Comparison of ENCODE assay signal across 17 mouse cellular contexts in genomic region chr2:59979488-59980220, GRCm38 (mm10).
DNase-seq lines count a peak whose midpoint lies in the region; ATAC-seq lines count a peak whose summit lies in the region.
"Had no signal": no experiment of that assay in that cellular context is flagged by ENCODE, and none has a peak within 500 bp of the region (broad histone marks: within the 10 kb centered on the region; RNA-seq: fewer than 3 reads in every experiment).

No protein-coding gene starts in this region.

- H3K4me2 ChIP-seq in intestine, embryonic 14.5 days (ENCODE audit: low read length), result no peak overlapping the region
- no peak overlapping the region for H3K4me2 ChIP-seq in intestine, embryonic 15.5 days (replicated peaks)
- no peak overlapping the region for H3K4me2 ChIP-seq in midbrain, embryonic 14.5 days (ENCODE audit: low read length)
- H3K4me2 ChIP-seq: kidney, embryonic 15.5 days; limb, embryonic 12.5 days; neural tube, embryonic 13.5 days had no signal

- ATAC-seq in intestine, embryonic 14.5 days (replicated peaks; ENCODE audit: low FRiP score, low TSS enrichment, low read depth), result no peak
- ATAC-seq in intestine, embryonic 15.5 days, result no peak
- no peak for ATAC-seq in midbrain, embryonic 14.5 days (ENCODE audit: low FRiP score, low TSS enrichment)
- ATAC-seq: forebrain, embryonic 16.5 days; midbrain, embryonic 16.5 days had no signal

- no peak overlapping the region for H3K9ac ChIP-seq in intestine, embryonic 14.5 days (ENCODE audit: low read length)
- H3K9ac ChIP-seq in intestine, embryonic 15.5 days, result no peak overlapping the region
- no peak overlapping the region for H3K9ac ChIP-seq in midbrain, embryonic 14.5 days (replicated peaks; ENCODE audit: low read length)
- H3K9ac ChIP-seq: kidney, embryonic 15.5 days; limb, embryonic 12.5 days; neural tube, embryonic 13.5 days had no signal

- peaks cover 9% of the 10 kb centered on the region; the same call in 1 of the 2 replicates for H3K4me1 ChIP-seq in intestine, embryonic 14.5 days (replicated peaks; ENCODE audit: control insufficient read depth, insufficient read depth, low read length)
- H3K4me1 ChIP-seq in intestine, embryonic 15.5 days (replicated peaks), result no peaks in the 10 kb centered on the region
- H3K4me1 ChIP-seq in midbrain, embryonic 14.5 days (ENCODE audit: control insufficient read depth, insufficient read depth, low read length), result no peaks in the 10 kb centered on the region
- H3K4me1 ChIP-seq: neural tube, embryonic 13.5 days had no signal

- H3K27ac ChIP-seq in intestine, embryonic 14.5 days (ENCODE audit: low read depth), result no peak overlapping the region
- H3K27ac ChIP-seq in intestine, embryonic 15.5 days, result no peak overlapping the region
- no peak overlapping the region for H3K27ac ChIP-seq in midbrain, embryonic 14.5 days (replicated peaks; ENCODE audit: low read depth, low read length)
- H3K27ac ChIP-seq: kidney, embryonic 15.5 days; limb, embryonic 12.5 days; neural tube, embryonic 13.5 days had no signal

- peaks cover 28% of the 10 kb centered on the region for H3K36me3 ChIP-seq in intestine, embryonic 14.5 days (ENCODE audit: control insufficient read depth, insufficient read depth, low read length)
- H3K36me3 ChIP-seq in intestine, embryonic 15.5 days, result 0 out of 2 replicates have a peak, but pooled peaks cover 2% of the 10 kb centered on the region
- peaks cover 17% of the 10 kb centered on the region for H3K36me3 ChIP-seq in midbrain, embryonic 14.5 days (ENCODE audit: control insufficient read depth, insufficient read depth, low read length)

- WGBS in intestine, embryonic 14.5 days, result 51% methylated on average over 6 of the region's 6 CpGs
- WGBS in intestine, embryonic 15.5 days, result 53% methylated on average over 6 of the region's 6 CpGs
- 69% methylated on average over 6 of the region's 6 CpGs for WGBS in midbrain, embryonic 14.5 days

- no peaks in the 10 kb centered on the region for H3K27me3 ChIP-seq in intestine, embryonic 14.5 days (replicated peaks; ENCODE audit: control insufficient read depth, insufficient read depth, low read length)
- no peaks in the 10 kb centered on the region for H3K27me3 ChIP-seq in intestine, embryonic 15.5 days (replicated peaks)
- no peaks in the 10 kb centered on the region for H3K27me3 ChIP-seq in midbrain, embryonic 14.5 days (ENCODE audit: control insufficient read depth, insufficient read depth, low read length)
- H3K27me3 ChIP-seq: kidney, embryonic 15.5 days; limb, embryonic 12.5 days; neural tube, embryonic 13.5 days had no signal

- no peak overlapping the region for H3K4me3 ChIP-seq in intestine, embryonic 14.5 days (ENCODE audit: low read depth, low read length)
- H3K4me3 ChIP-seq in intestine, embryonic 15.5 days (replicated peaks), result no peak overlapping the region
- no peak overlapping the region for H3K4me3 ChIP-seq in midbrain, embryonic 14.5 days (replicated peaks; ENCODE audit: low read depth, low read length)
- H3K4me3 ChIP-seq: kidney, embryonic 15.5 days; limb, embryonic 12.5 days; neural tube, embryonic 13.5 days had no signal

- H3K9me3 ChIP-seq in intestine, embryonic 14.5 days (ENCODE audit: control insufficient read depth, low read length), result no peaks in the 10 kb centered on the region
- H3K9me3 ChIP-seq in intestine, embryonic 15.5 days, result no peaks in the 10 kb centered on the region
- H3K9me3 ChIP-seq in midbrain, embryonic 14.5 days (ENCODE audit: control insufficient read depth, low read length), result no peaks in the 10 kb centered on the region
- H3K9me3 ChIP-seq: G1E; kidney, embryonic 15.5 days; limb, embryonic 12.5 days; neural tube, embryonic 13.5 days had no signal

- peak; percentile 18 for DNase-seq in adrenal gland, postnatal 10 days
- DNase-seq in adrenal gland, adult 2 months, result no peak
- peak; percentile 47 for DNase-seq in intestine, embryonic 14.5 days (ENCODE audit: low spot score)
- peak; percentile 9 for DNase-seq in 3134 (ENCODE audit: extremely low read depth, insufficient read length, low spot score)
- DNase-seq in adipocyte (ENCODE audit: low spot score), result peak; percentile 51
- DNase-seq in midbrain, embryonic 14.5 days, result no peak
- DNase-seq in kidney, postnatal 4 days, result no peak
- DNase-seq: cerebellum, postnatal 36 days; gastrocnemius, postnatal 36 days; retina, postnatal 1 day had no signal

Comparison
In these comparisons a context has a peak if more than half of its experiments do, and no peak if none do; other contexts are left out.
1. DNase-seq: peak in adrenal gland, postnatal 10 days (single experiment), intestine, embryonic 14.5 days (single experiment), 3134 (single experiment) and adipocyte (single experiment); none in adrenal gland, adult 2 months (single experiment), midbrain, embryonic 14.5 days (single experiment) and kidney, postnatal 4 days (0 of 2).